Comparison of ENCODE assay signal across 8 mouse cellular contexts in genomic region chr9:107366644-107367043, GRCm38 (mm10). TPM values are rescaled to one million over a fixed set of nuclear protein-coding genes. Genes with fewer than 3 reads are reported as not detected.
DNase-seq lines count a peak whose midpoint lies in the region; ATAC-seq lines count a peak whose summit lies in the region.

No protein-coding gene starts in this region.

- no peak overlapping the region for H3K4me2 ChIP-seq in liver, embryonic 13.5 days

- no peaks in the 10 kb centered on the region for H3K36me3 ChIP-seq in liver, embryonic 13.5 days

- H3K4me1 ChIP-seq in liver, embryonic 13.5 days (replicated peaks): peaks cover 50% of the 10 kb centered on the region

- 6% methylated on average over 3 of the region's 3 CpGs for WGBS in liver, embryonic 13.5 days (ENCODE audit: insufficient replicate concordance)

- no peak; the same call in 1 of the 2 replicates for ATAC-seq in frontal cortex, adult (ENCODE audit: low TSS enrichment)
- ATAC-seq in liver, embryonic 13.5 days (ENCODE audit: low read depth): no peak

- no peak overlapping the region for H3K9ac ChIP-seq in liver, embryonic 13.5 days

- peaks cover 26% of the 10 kb centered on the region for H3K27me3 ChIP-seq in liver, embryonic 13.5 days

- H3K4me3 ChIP-seq in liver, embryonic 13.5 days (replicated peaks): no peak overlapping the region

- H3K9me3 ChIP-seq in liver, embryonic 13.5 days (replicated peaks): no peaks in the 10 kb centered on the region

- H3K27ac ChIP-seq in liver, embryonic 13.5 days: no peak overlapping the region

- peak; percentile 36 to 48 for DNase-seq in frontal cortex, postnatal 25 days (ENCODE audit: low spot score in 2 of 2)
- DNase-seq in urinary bladder, postnatal 25 days (ENCODE audit: low spot score): peak; percentile 51
- no peak for DNase-seq in urinary bladder, postnatal 10 days (ENCODE audit: low spot score)
- peak; percentile 74 for DNase-seq in embryo, embryonic 11 days
- DNase-seq in hindlimb bud, embryonic 11.5 days (ENCODE audit: extremely low spot score, low read depth, low spot score): peak; percentile 30
- peak; percentile 57 for DNase-seq in liver, embryonic 13.5 days
- peak; percentile 55 for DNase-seq in right cerebral cortex, postnatal 4 days

RNA-seq across cellular contexts. Expression of gene 6430571L13Rik, which starts 26.2 kb away (rescaled TPM):
- 0.03 and 0.09 TPM in 2 replicates for polyA plus RNA-seq in liver, embryonic 13.5 days (2015; fragmentation: Nextera tagmentation; extraction: Ambion mirVana)

RNA-seq across cellular contexts. Expression of gene Hemk1, which starts 28.5 kb away (rescaled TPM):
- polyA plus RNA-seq in liver, embryonic 13.5 days (2015; fragmentation: Nextera tagmentation; extraction: Ambion mirVana): 3.6 and 3.8 TPM in 2 replicates

RNA-seq across cellular contexts. Expression of gene Cacna2d2, which starts 32.8 kb away (rescaled TPM):
- 0.05 TPM in 1 of 2 replicates, not detected in the other for polyA plus RNA-seq in liver, embryonic 13.5 days (2015; fragmentation: Nextera tagmentation; extraction: Ambion mirVana)
